Mouse (Mus musculus): Measurements from ENCODE around the gene Msi2. TPM values are rescaled to one million over a fixed set of nuclear protein-coding genes. Genes with fewer than 3 reads are reported as not detected.
A peak's percentile ranks its signal among the peaks of the same experiment; 100 is the strongest.

Msi2 gene
- polyA plus RNA-seq, 1 experiment from 2014 or later, result 25.6 TPM

GRCm38 (mm10) chr11:88425631-88426101 is 292.6 kb downstream of the Msi2 start:
- ATAC-seq (ENCODE audit: low read depth), result no peak
- Histone ChIP-seq H3K9me3 (ENCODE audit: control insufficient read depth, low read length) (no peaks in the 10 kb centered on the region), H3K9ac (replicated peaks; ENCODE audit: low read depth, low read length) (no peak overlapping the region), H3K36me3 (ENCODE audit: control insufficient read depth, insufficient read depth, low read length) (no peaks in the 10 kb centered on the region), H3K27ac (ENCODE audit: low read depth, low read length) (peak overlapping the region; percentile 45; the same call in 1 of the 2 replicates), H3K4me1 (ENCODE audit: control insufficient read depth, insufficient read depth, low read length) (peaks cover 57% of the 10 kb centered on the region), H3K4me2 (ENCODE audit: low read depth, low read length) (no peak overlapping the region), H3K4me3 (ENCODE audit: low read depth, low read length) (no peak overlapping the region), H3K27me3 (ENCODE audit: control insufficient read depth, insufficient read depth, low read length) (no peaks in the 10 kb centered on the region)
- 47% methylated on average over 9 of the region's 9 CpGs for WGBS

GRCm38 (mm10) chr11:88424034-88424767 is 294.1 kb downstream of the Msi2 start:
- H3K9me3 ChIP-seq (ENCODE audit: control insufficient read depth, low read length), result no peaks in the 10 kb centered on the region
- H3K9ac ChIP-seq (replicated peaks; ENCODE audit: low read depth, low read length), result 0 out of 2 replicates have a peak overlapping the region, but pooled peaks have one; percentile 11
- H3K4me1 ChIP-seq (ENCODE audit: control insufficient read depth, insufficient read depth, low read length), result peaks cover 58% of the 10 kb centered on the region
- no peak overlapping the region for H3K4me2 ChIP-seq (ENCODE audit: low read depth, low read length)
- no peaks in the 10 kb centered on the region for H3K27me3 ChIP-seq (ENCODE audit: control insufficient read depth, insufficient read depth, low read length)
- H3K36me3 ChIP-seq (ENCODE audit: control insufficient read depth, insufficient read depth, low read length), result no peaks in the 10 kb centered on the region
- ATAC-seq (ENCODE audit: low read depth), result no peak
- WGBS, result 18% methylated on average over 20 of the region's 20 CpGs
- no peak overlapping the region for H3K4me3 ChIP-seq (ENCODE audit: low read depth, low read length)
- peak overlapping the region; percentile 44; the same call in 1 of the 2 replicates for H3K27ac ChIP-seq (ENCODE audit: low read depth, low read length)

DNA sequence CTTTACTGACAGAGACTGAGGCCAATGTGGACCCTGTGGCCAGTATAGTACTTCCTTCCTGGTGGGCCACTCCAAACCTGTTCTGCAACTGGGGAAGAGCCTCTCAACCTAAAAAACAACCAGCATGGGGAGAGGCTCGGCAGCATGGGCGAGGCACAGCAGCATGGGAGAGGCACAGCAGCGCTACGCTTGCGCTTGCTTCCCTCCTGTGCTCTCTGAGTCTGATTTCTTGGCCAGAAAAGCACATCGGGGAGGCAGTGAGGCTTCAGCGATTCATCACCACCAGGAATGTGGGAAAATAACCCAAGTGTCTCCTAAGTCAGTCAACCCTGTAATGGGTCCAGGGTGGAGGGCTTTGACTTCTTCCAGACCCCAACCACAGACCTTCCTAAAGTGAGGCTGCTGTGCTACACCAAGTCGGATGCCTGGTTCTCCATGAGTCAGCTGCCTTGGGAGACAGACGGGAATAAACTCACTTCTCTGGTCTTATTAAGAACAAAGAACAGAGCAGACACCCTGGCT is 297.2 kb downstream of the Msi2 start:
- ATAC-seq (ENCODE audit: low read depth), result peak; percentile 23; the same call in 1 of the 2 replicates
- H3K27me3 ChIP-seq (ENCODE audit: control insufficient read depth, insufficient read depth, low read length), result no peaks in the 10 kb centered on the region
- no peaks in the 10 kb centered on the region for H3K36me3 ChIP-seq (ENCODE audit: control insufficient read depth, insufficient read depth, low read length)
- H3K9ac ChIP-seq (replicated peaks; ENCODE audit: low read depth, low read length), result 0 out of 2 replicates have a peak overlapping the region, but pooled peaks have one; percentile 25
- H3K4me1 ChIP-seq (ENCODE audit: control insufficient read depth, insufficient read depth, low read length), result peaks cover 50% of the 10 kb centered on the region
- no peak overlapping the region for H3K4me3 ChIP-seq (ENCODE audit: low read depth, low read length)
- H3K27ac ChIP-seq (ENCODE audit: low read depth, low read length), result peak overlapping the region; percentile 56
- H3K4me2 ChIP-seq (ENCODE audit: low read depth, low read length), result no peak overlapping the region
- WGBS, result 36% methylated on average over 9 of the region's 9 CpGs
- H3K9me3 ChIP-seq (ENCODE audit: control insufficient read depth, low read length), result no peaks in the 10 kb centered on the region

- no peak overlapping the region for H3K9ac ChIP-seq (replicated peaks; ENCODE audit: low read depth, low read length)
- peaks cover 41% of the 10 kb centered on the region for H3K4me1 ChIP-seq (ENCODE audit: control insufficient read depth, insufficient read depth, low read length)
- no peak overlapping the region for H3K4me2 ChIP-seq (ENCODE audit: low read depth, low read length)
- H3K27me3 ChIP-seq (ENCODE audit: control insufficient read depth, insufficient read depth, low read length), result no peaks in the 10 kb centered on the region
- no peak for ATAC-seq (ENCODE audit: low read depth)
- WGBS, result 94% methylated on average over 9 of the region's 9 CpGs
- H3K27ac ChIP-seq (ENCODE audit: low read depth, low read length), result no peak overlapping the region
- H3K36me3 ChIP-seq (ENCODE audit: control insufficient read depth, insufficient read depth, low read length), result no peaks in the 10 kb centered on the region
- H3K9me3 ChIP-seq (ENCODE audit: control insufficient read depth, low read length), result no peaks in the 10 kb centered on the region
- no peak overlapping the region for H3K4me3 ChIP-seq (ENCODE audit: low read depth, low read length)
These were observed 298.5 kb downstream of the Msi2 start for GRCm38 (mm10) chr11:88419657-88420366.

DNA sequence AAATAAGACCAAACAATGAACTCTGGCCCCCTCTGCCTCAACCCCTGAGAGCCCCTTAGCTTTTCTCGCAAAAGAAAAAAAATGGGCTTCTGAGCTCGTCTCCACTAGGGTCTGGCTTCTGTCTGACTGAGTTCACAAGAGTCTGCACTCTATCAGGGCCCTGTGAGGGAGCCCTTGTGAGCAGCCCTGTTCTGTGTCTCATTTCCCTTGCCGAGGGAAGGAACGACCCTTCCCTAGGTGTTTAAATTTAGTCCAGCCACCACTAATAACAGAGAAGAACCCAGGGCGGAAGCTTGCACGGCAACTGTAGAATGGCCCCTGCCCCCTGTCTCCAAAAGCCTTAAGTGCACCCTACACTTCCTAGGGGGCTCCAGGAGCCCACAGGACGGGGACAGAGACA is 299.2 kb downstream of the Msi2 start:
- H3K9ac ChIP-seq (replicated peaks; ENCODE audit: low read depth, low read length), result no peak overlapping the region
- H3K4me1 ChIP-seq (ENCODE audit: control insufficient read depth, insufficient read depth, low read length), result peaks cover 37% of the 10 kb centered on the region
- H3K36me3 ChIP-seq (ENCODE audit: control insufficient read depth, insufficient read depth, low read length), result no peaks in the 10 kb centered on the region
- H3K9me3 ChIP-seq (ENCODE audit: control insufficient read depth, low read length), result no peaks in the 10 kb centered on the region
- no peak overlapping the region; the same call in 1 of the 2 replicates for H3K27ac ChIP-seq (ENCODE audit: low read depth, low read length)
- H3K4me3 ChIP-seq (ENCODE audit: low read depth, low read length), result no peak overlapping the region
- no peaks in the 10 kb centered on the region for H3K27me3 ChIP-seq (ENCODE audit: control insufficient read depth, insufficient read depth, low read length)
- no peak for ATAC-seq (ENCODE audit: low read depth)
- 49% methylated on average over 7 of the region's 7 CpGs for WGBS
- no peak overlapping the region for H3K4me2 ChIP-seq (ENCODE audit: low read depth, low read length)

- Histone ChIP-seq H3K4me2 (ENCODE audit: low read depth, low read length) (no peak overlapping the region), H3K27me3 (ENCODE audit: control insufficient read depth, insufficient read depth, low read length) (no peaks in the 10 kb centered on the region), H3K27ac (ENCODE audit: low read depth, low read length) (peak overlapping the region; percentile 8; the same call in 1 of the 2 replicates), H3K4me1 (ENCODE audit: control insufficient read depth, insufficient read depth, low read length) (peaks cover 16% of the 10 kb centered on the region), H3K4me3 (ENCODE audit: low read depth, low read length) (no peak overlapping the region), H3K36me3 (ENCODE audit: control insufficient read depth, insufficient read depth, low read length) (no peaks in the 10 kb centered on the region), H3K9ac (replicated peaks; ENCODE audit: low read depth, low read length) (no peak overlapping the region), H3K9me3 (ENCODE audit: control insufficient read depth, low read length) (no peaks in the 10 kb centered on the region)
- peak; percentile 54; the same call in 1 of the 2 replicates for ATAC-seq (ENCODE audit: low read depth)
- 24% methylated on average over 18 of the region's 18 CpGs for WGBS
These were observed 304.0 kb downstream of the Msi2 start for GRCm38 (mm10) chr11:88414157-88414870.

GRCm38 (mm10) chr11:88412423-88413094 is 305.8 kb downstream of the Msi2 start:
- 26% methylated on average over 5 of the region's 5 CpGs for WGBS
- H3K4me3 ChIP-seq (ENCODE audit: low read depth, low read length), result no peak overlapping the region
- H3K9me3 ChIP-seq (ENCODE audit: control insufficient read depth, low read length), result no peaks in the 10 kb centered on the region
- no peak overlapping the region for H3K4me2 ChIP-seq (ENCODE audit: low read depth, low read length)
- peaks cover 16% of the 10 kb centered on the region for H3K4me1 ChIP-seq (ENCODE audit: control insufficient read depth, insufficient read depth, low read length)
- H3K9ac ChIP-seq (replicated peaks; ENCODE audit: low read depth, low read length), result no peak overlapping the region
- no peaks in the 10 kb centered on the region for H3K36me3 ChIP-seq (ENCODE audit: control insufficient read depth, insufficient read depth, low read length)
- ATAC-seq (ENCODE audit: low read depth), result peak; percentile 82; the same call in 1 of the 2 replicates
- no peaks in the 10 kb centered on the region for H3K27me3 ChIP-seq (ENCODE audit: control insufficient read depth, insufficient read depth, low read length)
- H3K27ac ChIP-seq (ENCODE audit: low read depth, low read length), result no peak overlapping the region

GRCm38 (mm10) chr11:88408305-88408704 is 310.0 kb downstream of the Msi2 start:
- Histone ChIP-seq H3K4me3 (ENCODE audit: low read depth, low read length) (no peak overlapping the region), H3K36me3 (ENCODE audit: control insufficient read depth, insufficient read depth, low read length) (no peaks in the 10 kb centered on the region), H3K4me2 (ENCODE audit: low read depth, low read length) (no peak overlapping the region), H3K9me3 (ENCODE audit: control insufficient read depth, low read length) (no peaks in the 10 kb centered on the region), H3K27ac (ENCODE audit: low read depth, low read length) (no peak overlapping the region), H3K9ac (replicated peaks; ENCODE audit: low read depth, low read length) (no peak overlapping the region), H3K27me3 (ENCODE audit: control insufficient read depth, insufficient read depth, low read length) (no peaks in the 10 kb centered on the region), H3K4me1 (ENCODE audit: control insufficient read depth, insufficient read depth, low read length) (peaks cover 41% of the 10 kb centered on the region)
- 68% methylated on average over 8 of the region's 8 CpGs for WGBS
- ATAC-seq (ENCODE audit: low read depth), result no peak

All from neural tube, embryonic 14.5 days (tissue).